Mouse (Mus musculus): ENCODE measurements at regions not wholly inside any gene's neighbourhood (a gene's known extent, or its start where the extent isn't known, plus 50 kb on each side); places are given as distances from the start of the nearest gene placed in this dataset.

DNA sequence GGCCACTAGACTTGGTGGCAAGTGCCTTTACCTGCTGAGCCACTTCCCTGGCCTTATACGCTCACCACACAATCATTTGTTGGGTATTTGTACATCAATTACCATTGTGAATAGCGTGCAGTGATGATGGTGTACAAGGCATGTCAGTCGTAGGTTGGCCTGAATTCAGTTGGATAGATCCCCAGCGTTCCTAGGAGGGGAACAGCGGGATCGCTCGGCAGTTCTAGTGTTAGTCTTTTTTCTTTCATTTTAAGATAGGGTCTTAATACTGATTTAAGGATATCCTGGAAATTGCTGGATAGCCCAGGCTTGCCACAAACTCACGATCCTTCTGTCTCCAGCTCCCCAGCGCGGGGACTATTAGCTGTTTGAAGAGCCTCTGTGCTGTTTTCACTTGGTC lies 92.9 kb upstream of the Arhgap32 start:
- H3K27me3 ChIP-seq (ENCODE audit: insufficient read depth, low read length) = no peaks in the 10 kb centered on the region
- no peak overlapping the region for H3K9ac ChIP-seq (replicated peaks; ENCODE audit: low read length)
- no peaks in the 10 kb centered on the region for H3K9me3 ChIP-seq (ENCODE audit: low read length)
- WGBS = 95% methylated on average over 10 of the region's 10 CpGs
- ATAC-seq (ENCODE audit: low FRiP score, low TSS enrichment) = no peak
- peaks cover 34% of the 10 kb centered on the region for H3K4me1 ChIP-seq (ENCODE audit: insufficient read depth, low read length)
- H3K4me3 ChIP-seq (ENCODE audit: low read length) = no peak overlapping the region
- H3K27ac ChIP-seq (ENCODE audit: low read length) = no peak overlapping the region
- no peaks in the 10 kb centered on the region for H3K36me3 ChIP-seq (ENCODE audit: insufficient read depth, low read length)
- no peak overlapping the region for H3K4me2 ChIP-seq (replicated peaks; ENCODE audit: low read depth, low read length)

- H3K9me3 ChIP-seq (ENCODE audit: low read length) = no peaks in the 10 kb centered on the region
- peak; percentile 67 for ATAC-seq (ENCODE audit: low FRiP score, low TSS enrichment)
- peak overlapping the region; percentile 55 for H3K27ac ChIP-seq (ENCODE audit: low read length)
- no peak overlapping the region for H3K9ac ChIP-seq (replicated peaks; ENCODE audit: low read length)
- no peaks in the 10 kb centered on the region for H3K27me3 ChIP-seq (ENCODE audit: insufficient read depth, low read length)
- no peaks in the 10 kb centered on the region for H3K36me3 ChIP-seq (ENCODE audit: insufficient read depth, low read length)
- peaks cover 35% of the 10 kb centered on the region for H3K4me1 ChIP-seq (ENCODE audit: insufficient read depth, low read length)
- no peak overlapping the region for H3K4me3 ChIP-seq (ENCODE audit: low read length)
- WGBS = 13% methylated on average over 5 of the region's 5 CpGs
- no peak overlapping the region for H3K4me2 ChIP-seq (replicated peaks; ENCODE audit: low read depth, low read length)
Measured at GRCm38 (mm10) chr9:32024767-32025166, 91.2 kb upstream of the Arhgap32 start.

DNA sequence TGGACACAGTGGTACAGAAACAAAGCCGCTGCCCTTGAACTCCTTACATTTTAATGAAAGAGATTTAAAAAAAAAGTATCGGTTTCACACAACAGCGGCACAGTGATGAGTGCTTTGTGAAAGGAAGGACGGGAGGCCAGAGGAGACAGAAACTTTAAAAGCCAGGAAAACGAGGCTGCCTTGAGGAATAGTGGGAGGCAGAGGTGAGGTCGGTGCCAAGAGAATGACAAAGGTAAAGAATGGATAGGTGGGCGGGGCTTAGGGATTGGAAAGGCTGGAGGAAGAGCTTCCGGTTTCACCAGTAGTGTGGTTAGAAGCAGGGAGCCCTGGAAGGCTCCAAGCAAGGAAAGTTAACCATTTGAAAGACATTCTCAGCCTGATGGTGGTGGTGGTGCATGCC lies 88.0 kb upstream of the Arhgap32 start:
- no peaks in the 10 kb centered on the region for H3K9me3 ChIP-seq (ENCODE audit: low read length)
- H3K4me3 ChIP-seq (ENCODE audit: low read length) = peak overlapping the region; percentile 25
- 21% methylated on average over 8 of the region's 8 CpGs for WGBS
- no peak overlapping the region for H3K9ac ChIP-seq (replicated peaks; ENCODE audit: low read length)
- no peaks in the 10 kb centered on the region for H3K27me3 ChIP-seq (ENCODE audit: insufficient read depth, low read length)
- ATAC-seq (ENCODE audit: low FRiP score, low TSS enrichment) = no peak
- H3K4me1 ChIP-seq (ENCODE audit: insufficient read depth, low read length) = peaks cover 25% of the 10 kb centered on the region
- H3K4me2 ChIP-seq (replicated peaks; ENCODE audit: low read depth, low read length) = peak overlapping the region; percentile 42
- peak overlapping the region; percentile 56; the same call in 1 of the 2 replicates for H3K27ac ChIP-seq (ENCODE audit: low read length)
- H3K36me3 ChIP-seq (ENCODE audit: insufficient read depth, low read length) = no peaks in the 10 kb centered on the region

GRCm38 (mm10) chr9:32029001-32029400 lies 86.9 kb upstream of the Arhgap32 start:
- H3K4me2 ChIP-seq (replicated peaks; ENCODE audit: low read depth, low read length) = no peak overlapping the region
- H3K9ac ChIP-seq (replicated peaks; ENCODE audit: low read length) = no peak overlapping the region
- no peak overlapping the region for H3K27ac ChIP-seq (ENCODE audit: low read length)
- peaks cover 32% of the 10 kb centered on the region for H3K4me1 ChIP-seq (ENCODE audit: insufficient read depth, low read length)
- H3K36me3 ChIP-seq (ENCODE audit: insufficient read depth, low read length) = no peaks in the 10 kb centered on the region
- no peaks in the 10 kb centered on the region for H3K27me3 ChIP-seq (ENCODE audit: insufficient read depth, low read length)
- ATAC-seq (ENCODE audit: low FRiP score, low TSS enrichment) = no peak
- H3K9me3 ChIP-seq (ENCODE audit: low read length) = no peaks in the 10 kb centered on the region
- no peak overlapping the region for H3K4me3 ChIP-seq (ENCODE audit: low read length)
- 95% methylated on average over 1 of the region's 1 CpGs for WGBS

GRCm38 (mm10) chr9:32029786-32030185 lies 86.2 kb upstream of the Arhgap32 start:
- Histone ChIP-seq H3K36me3 (ENCODE audit: insufficient read depth, low read length) (no peaks in the 10 kb centered on the region), H3K4me3 (ENCODE audit: low read length) (no peak overlapping the region), H3K9me3 (ENCODE audit: low read length) (no peaks in the 10 kb centered on the region), H3K4me1 (ENCODE audit: insufficient read depth, low read length) (peaks cover 30% of the 10 kb centered on the region), H3K27me3 (ENCODE audit: insufficient read depth, low read length) (no peaks in the 10 kb centered on the region), H3K9ac (replicated peaks; ENCODE audit: low read length) (no peak overlapping the region), H3K4me2 (replicated peaks; ENCODE audit: low read depth, low read length) (no peak overlapping the region), H3K27ac (ENCODE audit: low read length) (no peak overlapping the region)
- 72% methylated on average over 2 of the region's 2 CpGs for WGBS
- ATAC-seq (ENCODE audit: low FRiP score, low TSS enrichment) = no peak

GRCm38 (mm10) chr9:32030203-32030602 lies 85.7 kb upstream of the Arhgap32 start:
- no peak for ATAC-seq (ENCODE audit: low FRiP score, low TSS enrichment)
- no peaks in the 10 kb centered on the region for H3K27me3 ChIP-seq (ENCODE audit: insufficient read depth, low read length)

DNA sequence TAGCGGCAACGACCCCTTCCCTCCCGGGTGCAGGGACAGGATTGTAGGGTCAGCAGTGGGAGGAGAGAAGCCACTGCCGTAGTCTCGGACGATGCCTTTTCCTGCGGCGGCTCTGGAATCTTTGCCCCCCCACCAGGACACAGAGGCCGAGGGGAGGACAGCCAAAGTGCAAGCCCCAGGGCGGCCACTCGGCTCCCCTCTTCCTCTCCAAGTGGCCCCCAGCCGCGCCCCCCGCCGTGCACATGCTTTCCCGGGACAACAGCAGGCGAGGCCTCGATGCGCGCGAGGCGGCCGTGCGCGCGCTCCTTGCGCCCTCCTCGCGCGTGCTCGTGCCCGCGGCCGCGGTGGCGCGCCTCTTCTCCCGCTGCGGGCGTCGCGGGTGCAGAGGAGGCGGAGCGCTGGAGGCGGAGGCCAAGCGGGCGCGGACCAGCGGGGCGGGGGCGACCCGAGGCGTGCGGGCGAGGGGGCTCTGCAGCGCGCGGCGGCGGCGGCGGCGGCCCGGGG lies 83.9 kb upstream of the Arhgap32 start:
- ATAC-seq (ENCODE audit: low FRiP score, low TSS enrichment) = peak; percentile 87
- under 1% methylated on average over 27 of the region's 64 CpGs for WGBS
- Histone ChIP-seq H3K4me2 (replicated peaks; ENCODE audit: low read depth, low read length) (peak overlapping the region; percentile 71), H3K27ac (ENCODE audit: low read length) (peak overlapping the region; percentile 71), H3K27me3 (ENCODE audit: insufficient read depth, low read length) (no peaks in the 10 kb centered on the region), H3K9me3 (ENCODE audit: low read length) (no peaks in the 10 kb centered on the region), H3K4me1 (ENCODE audit: insufficient read depth, low read length) (peaks cover 25% of the 10 kb centered on the region), H3K36me3 (ENCODE audit: insufficient read depth, low read length) (no peaks in the 10 kb centered on the region), H3K9ac (replicated peaks; ENCODE audit: low read length) (peak overlapping the region; percentile 89), H3K4me3 (ENCODE audit: low read length) (peak overlapping the region; percentile 66)

More at GRCm38 (mm10) chr9:32030203-32030602, 85.7 kb upstream of the Arhgap32 start:
- Histone ChIP-seq H3K9me3 (ENCODE audit: low read length) (no peaks in the 10 kb centered on the region), H3K36me3 (ENCODE audit: insufficient read depth, low read length) (no peaks in the 10 kb centered on the region), H3K4me1 (ENCODE audit: insufficient read depth, low read length) (peaks cover 27% of the 10 kb centered on the region), H3K4me2 (replicated peaks; ENCODE audit: low read depth, low read length) (no peak overlapping the region), H3K9ac (replicated peaks; ENCODE audit: low read length) (no peak overlapping the region), H3K27ac (ENCODE audit: low read length) (no peak overlapping the region), H3K4me3 (ENCODE audit: low read length) (no peak overlapping the region)
- 83% methylated on average over 7 of the region's 7 CpGs for WGBS

- Histone ChIP-seq H3K4me2 (replicated peaks; ENCODE audit: low read depth, low read length) (peak overlapping the region; percentile 71), H3K9me3 (ENCODE audit: low read length) (no peaks in the 10 kb centered on the region), H3K27ac (ENCODE audit: low read length) (peak overlapping the region; percentile 71), H3K4me3 (ENCODE audit: low read length) (peak overlapping the region; percentile 66), H3K27me3 (ENCODE audit: insufficient read depth, low read length) (no peaks in the 10 kb centered on the region), H3K9ac (replicated peaks; ENCODE audit: low read length) (peak overlapping the region; percentile 89), H3K36me3 (ENCODE audit: insufficient read depth, low read length) (no peaks in the 10 kb centered on the region), H3K4me1 (ENCODE audit: insufficient read depth, low read length) (peaks cover 25% of the 10 kb centered on the region)
- ATAC-seq (ENCODE audit: low FRiP score, low TSS enrichment) = peak; percentile 60
- WGBS = 1% methylated on average over 34 of the region's 94 CpGs
Measured at GRCm38 (mm10) chr9:32032521-32033185, 83.3 kb upstream of the Arhgap32 start.

GRCm38 (mm10) chr9:32033937-32034336 lies 82.0 kb upstream of the Arhgap32 start:
- Histone ChIP-seq H3K27me3 (ENCODE audit: insufficient read depth, low read length) (no peaks in the 10 kb centered on the region), H3K36me3 (ENCODE audit: insufficient read depth, low read length) (no peaks in the 10 kb centered on the region), H3K9ac (replicated peaks; ENCODE audit: low read length) (no peak overlapping the region), H3K4me3 (ENCODE audit: low read length) (peak overlapping the region; percentile 66), H3K9me3 (ENCODE audit: low read length) (no peaks in the 10 kb centered on the region), H3K4me1 (ENCODE audit: insufficient read depth, low read length) (peaks cover 20% of the 10 kb centered on the region), H3K27ac (ENCODE audit: low read length) (no peak overlapping the region), H3K4me2 (replicated peaks; ENCODE audit: low read depth, low read length) (peak overlapping the region; percentile 71)
- WGBS = 5% methylated on average over 6 of the region's 6 CpGs
- ATAC-seq (ENCODE audit: low FRiP score, low TSS enrichment) = no peak

GRCm38 (mm10) chr9:32039999-32040398 lies 75.9 kb upstream of the Arhgap32 start:
- H3K4me2 ChIP-seq (replicated peaks; ENCODE audit: low read depth, low read length) = no peak overlapping the region
- no peaks in the 10 kb centered on the region for H3K36me3 ChIP-seq (ENCODE audit: insufficient read depth, low read length)
- H3K4me1 ChIP-seq (ENCODE audit: insufficient read depth, low read length) = 0 out of 2 replicates have a peak, but pooled peaks cover 4% of the 10 kb centered on the region
- no peak overlapping the region for H3K27ac ChIP-seq (ENCODE audit: low read length)
- ATAC-seq (ENCODE audit: low FRiP score, low TSS enrichment) = no peak
- H3K27me3 ChIP-seq (ENCODE audit: insufficient read depth, low read length) = no peaks in the 10 kb centered on the region
- no peak overlapping the region for H3K9ac ChIP-seq (replicated peaks; ENCODE audit: low read length)
- H3K9me3 ChIP-seq (ENCODE audit: low read length) = no peaks in the 10 kb centered on the region
- WGBS = 89% methylated on average over 2 of the region's 2 CpGs
- H3K4me3 ChIP-seq (ENCODE audit: low read length) = no peak overlapping the region

All from kidney, embryonic 16.5 days (tissue).